Mouse (Mus musculus) brain, embryonic 14.5 days (tissue): ENCODE results near the gene Trp53tg5.

Source experiments
- CTCF ChIP-seq: fragments of 200-500 bp; IDR thresholded peaks from 2 replicates; pipeline ENCODE4 v1.5.1; 2012; ENCODE audit warnings: inconsistent platforms, mild to moderate bottlenecking, moderate library complexity, borderline replicate concordance; ENCODE audit not compliant: insufficient read depth, insufficient read length; ENCODE audit errors: extremely low read depth
- POLR2A ChIP-seq: fragments of 200-500 bp; IDR thresholded peaks from 2 replicates; pipeline ENCODE4 v1.6.1; 2012; ENCODE audit warnings: mild to moderate bottlenecking, inconsistent platforms, borderline replicate concordance; ENCODE audit not compliant: poor library complexity, insufficient read depth, insufficient read length, severe bottlenecking; ENCODE audit errors: extremely low read depth

- TF ChIP-seq CTCF (no peak), POLR2A (no peak)
Measured at GRCm38 (mm10) chr2:164426952-164427351, 46.6 kb downstream of the Trp53tg5 start.
